Comparison of ENCODE assay signal across 16 mouse cellular contexts in genomic region chr12:78761979-78762378, GRCm38 (mm10).
"Had no signal": no experiment of that assay in that cellular context is flagged by ENCODE, and none has a peak within 500 bp of the region (broad histone marks: within the 10 kb centered on the region; RNA-seq: fewer than 3 reads in every experiment).

No protein-coding gene starts in this region.

- H3K4me2 ChIP-seq: limb, embryonic 13.5 days; liver, embryonic 11.5 days; lung, embryonic 14.5 days; neural tube, embryonic 15.5 days; stomach, embryonic 15.5 days had no signal

- H3K36me3 ChIP-seq: limb, embryonic 13.5 days; midbrain, embryonic 10.5 days; neural tube, embryonic 15.5 days; stomach, embryonic 15.5 days had no signal

- H3K4me1 ChIP-seq: limb, embryonic 13.5 days; midbrain, embryonic 10.5 days; neural tube, embryonic 15.5 days; stomach, embryonic 15.5 days had no signal

- H3K27ac ChIP-seq: layer of hippocampus, adult 2 months; limb, embryonic 13.5 days; midbrain, embryonic 10.5 days; neural tube, embryonic 15.5 days; stomach, embryonic 15.5 days had no signal

- H3K9me3 ChIP-seq: limb, embryonic 13.5 days; midbrain, embryonic 10.5 days; neural tube, embryonic 15.5 days; stomach, embryonic 15.5 days had no signal

- H3K4me3 ChIP-seq: layer of hippocampus, adult 2 months; limb, embryonic 13.5 days; midbrain, embryonic 10.5 days; myocyte; neural tube, embryonic 15.5 days; stomach, embryonic 15.5 days had no signal

- DNase-seq: kidney, postnatal 10 days; kidney, postnatal 4 days; lung, embryonic 14.5 days; lung, postnatal 10 days; lung, postnatal 4 days; midbrain, embryonic 14.5 days; retina, postnatal 1 day; right cerebral cortex, postnatal 4 days; spleen, adult 18-20 months had no signal

- H3K27me3 ChIP-seq: limb, embryonic 13.5 days; neural tube, embryonic 15.5 days; stomach, embryonic 15.5 days had no signal

- H3K9ac ChIP-seq: limb, embryonic 13.5 days; lung, embryonic 14.5 days; neural tube, embryonic 15.5 days; stomach, embryonic 15.5 days had no signal
